Mouse (Mus musculus) hindbrain, embryonic 14.5 days (tissue): ENCODE results near the gene Esrp2. TPM values are rescaled to one million over a fixed set of nuclear protein-coding genes. Genes with fewer than 3 reads are reported as not detected.

ENCODE experiments used
- ATAC-seq: fragments of 200-750 bp; cut with Nextera tagmentation; 2 replicates; pipeline ENCODE4 v1.8.0; 2017; ENCODE audit warnings: moderate number of reproducible peaks, mild to moderate bottlenecking, moderate TSS enrichment, moderate library complexity; ENCODE audit not compliant: low FRiP score
- DNase-seq: peaks from one replicate; pipeline ENCODE4 v3.0.0-alpha.2; 2015; ENCODE audit warnings: low spot score
- H3K27ac ChIP-seq: fragments of 300-500 bp; sonication (generic); 2 replicates; pipeline ENCODE4 v1.5.1; 2014; ENCODE audit warnings: mild to moderate bottlenecking, moderate library complexity
- H3K27me3 ChIP-seq: fragments of 300-500 bp; sonication (generic); 2 replicates; pipeline ENCODE4 v1.6.1; 2014; ENCODE audit warnings: mild to moderate bottlenecking, low read length, mixed read lengths; ENCODE audit not compliant: control insufficient read depth, insufficient read depth
- H3K36me3 ChIP-seq: fragments of 300-500 bp; sonication (generic); replicated peaks from 2 replicates; pipeline ENCODE4 v1.6.1; 2014; ENCODE audit not compliant: control insufficient read depth, insufficient read depth
- H3K4me1 ChIP-seq: fragments of 300-500 bp; sonication (generic); replicated peaks from 2 replicates; pipeline ENCODE4 v1.6.1; 2014; ENCODE audit warnings: antibody characterized with exemption, low read length, mixed read lengths; ENCODE audit not compliant: control insufficient read depth, insufficient read depth
- H3K4me2 ChIP-seq: fragments of 300-500 bp; sonication (generic); replicated peaks from 2 replicates; pipeline ENCODE4 v1.6.1; 2014; ENCODE audit warnings: mild to moderate bottlenecking, moderate library complexity
- H3K4me3 ChIP-seq: fragments of 300-500 bp; sonication (generic); replicated peaks from 2 replicates; pipeline ENCODE4 v1.5.1; 2014; ENCODE audit warnings: mild to moderate bottlenecking, low read length
- H3K9ac ChIP-seq: fragments of 300-500 bp; sonication (generic); 2 replicates; pipeline ENCODE4 v1.6.1; 2014
- H3K9me3 ChIP-seq: fragments of 300-500 bp; sonication (generic); 2 replicates; pipeline ENCODE4 v1.6.1; 2016; ENCODE audit warnings: low read length; ENCODE audit not compliant: control insufficient read depth
- WGBS: fragments of 180-500 bp; shearing (Covaris S2); extraction: QIAGEN DNeasy Blood & Tissue Kit; methylation state at CpG from one replicate; pipeline ENCODE4 v1.1.7; 2014; 5-methylcytosine and 5-hydroxymethylcytosine counted together
- polyA plus RNA-seq: library from polyadenylated mRNA; unstranded; fragments of >200 nt; fragmentation: Nextera tagmentation; extraction: Ambion mirVana; gene quantifications from 2 replicates; pipeline ENCODE4 v1.2.1, GENCODE M21; 2014

Esrp2 gene
- polyA plus RNA-seq, 1 experiment from 2014 or later = 0.19 TPM

- DNase-seq (no peak), ATAC-seq (no peak)
- H3K36me3 ChIP-seq = peaks cover 45% of the 10 kb centered on the region
- 89% methylated on average over 2 of the region's 2 CpGs for WGBS
- no peak overlapping the region for H3K27ac ChIP-seq
- no peaks in the 10 kb centered on the region for H3K4me1 ChIP-seq
- no peaks in the 10 kb centered on the region for H3K9me3 ChIP-seq
- H3K27me3 ChIP-seq = peaks cover 26% of the 10 kb centered on the region
- H3K4me3 ChIP-seq = no peak overlapping the region
- H3K9ac ChIP-seq = no peak overlapping the region
- H3K4me2 ChIP-seq = no peak overlapping the region
Measured at GRCm38 (mm10) chr8:106130505-106130904, 6.3 kb downstream of the Esrp2 start.

- H3K27me3 ChIP-seq = peaks cover 21% of the 10 kb centered on the region
- H3K27ac ChIP-seq = no peak overlapping the region
- H3K4me3 ChIP-seq = no peak overlapping the region
- H3K36me3 ChIP-seq = peaks cover 45% of the 10 kb centered on the region
- no peaks in the 10 kb centered on the region for H3K9me3 ChIP-seq
- DNase-seq (no peak), ATAC-seq (no peak)
- H3K9ac ChIP-seq = no peak overlapping the region
- no peak overlapping the region for H3K4me2 ChIP-seq
- WGBS = 89% methylated on average over 2 of the region's 2 CpGs
- no peaks in the 10 kb centered on the region for H3K4me1 ChIP-seq
Measured at GRCm38 (mm10) chr8:106129997-106130396, 6.8 kb downstream of the Esrp2 start.

- H3K9ac ChIP-seq = no peak overlapping the region
- peaks cover 45% of the 10 kb centered on the region for H3K36me3 ChIP-seq
- ATAC-seq (no peak), DNase-seq (no peak)
- H3K27ac ChIP-seq = no peak overlapping the region
- no peaks in the 10 kb centered on the region for H3K9me3 ChIP-seq
- H3K4me2 ChIP-seq = no peak overlapping the region
- H3K4me1 ChIP-seq = no peaks in the 10 kb centered on the region
- peaks cover 15% of the 10 kb centered on the region for H3K27me3 ChIP-seq
- no peak overlapping the region for H3K4me3 ChIP-seq
Measured at GRCm38 (mm10) chr8:106129232-106129930, 7.4 kb downstream of the Esrp2 start.

- 95% methylated on average over 10 of the region's 10 CpGs for WGBS
- H3K4me2 ChIP-seq = no peak overlapping the region
- H3K36me3 ChIP-seq = peaks cover 50% of the 10 kb centered on the region
- ATAC-seq (no peak), DNase-seq (no peak)
- no peak overlapping the region for H3K27ac ChIP-seq
- no peaks in the 10 kb centered on the region for H3K4me1 ChIP-seq
- H3K4me3 ChIP-seq = no peak overlapping the region
- H3K27me3 ChIP-seq = 0 out of 2 replicates have a peak, but pooled peaks cover under 1% of the 10 kb centered on the region
- H3K9ac ChIP-seq = no peak overlapping the region
- H3K9me3 ChIP-seq = no peaks in the 10 kb centered on the region
Measured at GRCm38 (mm10) chr8:106127882-106128410, 8.8 kb downstream of the Esrp2 start.

- 80% methylated on average over 3 of the region's 3 CpGs for WGBS
- Histone ChIP-seq H3K9ac (no peak overlapping the region), H3K9me3 (no peaks in the 10 kb centered on the region), H3K36me3 (peaks cover 42% of the 10 kb centered on the region), H3K4me1 (no peaks in the 10 kb centered on the region), H3K4me3 (no peak overlapping the region), H3K27ac (no peak overlapping the region), H3K27me3 (no peaks in the 10 kb centered on the region), H3K4me2 (no peak overlapping the region)
- ATAC-seq (no peak), DNase-seq (no peak)
Measured at GRCm38 (mm10) chr8:106127054-106127453, 9.7 kb downstream of the Esrp2 start.

GRCm38 (mm10) chr8:106126055-106126454 lies 10.7 kb downstream of the Esrp2 start:
- DNase-seq = no peak
- WGBS = 95% methylated on average over 1 of the region's 1 CpGs
- ATAC-seq = no peak

GRCm38 (mm10) chr8:106123443-106123842 lies 13.3 kb downstream of the Esrp2 start:
- no peak overlapping the region for H3K4me3 ChIP-seq
- H3K27ac ChIP-seq = no peak overlapping the region
- DNase-seq (no peak), ATAC-seq (no peak)
- no peak overlapping the region for H3K4me2 ChIP-seq
- no peaks in the 10 kb centered on the region for H3K4me1 ChIP-seq
- H3K9ac ChIP-seq = no peak overlapping the region
- no peaks in the 10 kb centered on the region for H3K9me3 ChIP-seq
- H3K36me3 ChIP-seq = peaks cover 43% of the 10 kb centered on the region
- 87% methylated on average over 3 of the region's 3 CpGs for WGBS
- no peaks in the 10 kb centered on the region for H3K27me3 ChIP-seq

More at GRCm38 (mm10) chr8:106126055-106126454, 10.7 kb downstream of the Esrp2 start:
- no peaks in the 10 kb centered on the region for H3K27me3 ChIP-seq
- H3K4me2 ChIP-seq = no peak overlapping the region
- no peak overlapping the region for H3K9ac ChIP-seq
- H3K27ac ChIP-seq = no peak overlapping the region
- H3K9me3 ChIP-seq = no peaks in the 10 kb centered on the region
- no peak overlapping the region for H3K4me3 ChIP-seq
- peaks cover 46% of the 10 kb centered on the region for H3K36me3 ChIP-seq
- H3K4me1 ChIP-seq = no peaks in the 10 kb centered on the region

- over 99% methylated on average over 3 of the region's 3 CpGs for WGBS
- no peaks in the 10 kb centered on the region for H3K4me1 ChIP-seq
- peaks cover 29% of the 10 kb centered on the region for H3K36me3 ChIP-seq
- ATAC-seq (no peak), DNase-seq (no peak)
- no peak overlapping the region for H3K27ac ChIP-seq
- H3K9ac ChIP-seq = no peak overlapping the region
- H3K4me2 ChIP-seq = no peak overlapping the region
- H3K4me3 ChIP-seq = no peak overlapping the region
- H3K27me3 ChIP-seq = no peaks in the 10 kb centered on the region
- H3K9me3 ChIP-seq = no peaks in the 10 kb centered on the region
Measured at GRCm38 (mm10) chr8:106115897-106116296, 20.9 kb downstream of the Esrp2 start.

- Histone ChIP-seq H3K27ac (no peak overlapping the region), H3K36me3 (peaks cover 36% of the 10 kb centered on the region), H3K9me3 (no peaks in the 10 kb centered on the region), H3K4me3 (no peak overlapping the region), H3K27me3 (no peaks in the 10 kb centered on the region), H3K4me1 (no peaks in the 10 kb centered on the region), H3K9ac (no peak overlapping the region), H3K4me2 (no peak overlapping the region)
- DNase-seq (no peak), ATAC-seq (no peak)
- 94% methylated on average over 1 of the region's 1 CpGs for WGBS
Measured at GRCm38 (mm10) chr8:106112514-106112913, 24.3 kb downstream of the Esrp2 start.
